Mouse (Mus musculus): ENCODE measurements around the gene Agbl3. TPM values are rescaled to one million over a fixed set of nuclear protein-coding genes. Genes with fewer than 3 reads are reported as not detected.

The Agbl3 gene
- polyA plus RNA-seq, 1 experiment, result not detected

GRCm38 (mm10) chr6:34884724-34885123, 104.5 kb downstream of the Agbl3 start:
- 95% methylated on average over 7 of the region's 7 CpGs for WGBS
- Histone ChIP-seq H3K4me1 (ENCODE audit: control insufficient read depth, insufficient read depth, low read length) (no peaks in the 10 kb centered on the region), H3K27ac (ENCODE audit: insufficient read depth, low read depth, low read length) (no peak overlapping the region), H3K4me3 (ENCODE audit: insufficient read depth, low read depth, low read length) (no peak overlapping the region)
- no peak for TF ChIP-seq CTCF (IDR thresholded peaks at IDR 0.05; ENCODE audit: insufficient read depth, low read depth, low read length)
- no peak for TF ChIP-seq POLR2A (IDR thresholded peaks at IDR 0.05; ENCODE audit: insufficient read depth, low read depth, low read length)

GRCm38 (mm10) chr6:34887131-34887850, 107.1 kb downstream of the Agbl3 start:
- H3K27ac ChIP-seq (ENCODE audit: insufficient read depth, low read depth, low read length), result no peak overlapping the region
- TF ChIP-seq CTCF (IDR thresholded peaks at IDR 0.05; ENCODE audit: insufficient read depth, low read depth, low read length) (no peak), POLR2A (IDR thresholded peaks at IDR 0.05; ENCODE audit: insufficient read depth, low read depth, low read length) (no peak)
- 56% methylated on average over 6 of the region's 6 CpGs for WGBS

GRCm38 (mm10) chr6:34889185-34889584, 109.0 kb downstream of the Agbl3 start:
- 74% methylated on average over 4 of the region's 4 CpGs for WGBS
- no peak for TF ChIP-seq POLR2A (IDR thresholded peaks at IDR 0.05; ENCODE audit: insufficient read depth, low read depth, low read length)
- TF ChIP-seq CTCF (IDR thresholded peaks at IDR 0.05; ENCODE audit: insufficient read depth, low read depth, low read length), result no peak
- no peak overlapping the region for H3K27ac ChIP-seq (ENCODE audit: insufficient read depth, low read depth, low read length)

More at GRCm38 (mm10) chr6:34887131-34887850, 107.1 kb downstream of the Agbl3 start:
- no peaks in the 10 kb centered on the region for H3K4me1 ChIP-seq (ENCODE audit: control insufficient read depth, insufficient read depth, low read length)
- H3K4me3 ChIP-seq (ENCODE audit: insufficient read depth, low read depth, low read length), result no peak overlapping the region

DNA sequence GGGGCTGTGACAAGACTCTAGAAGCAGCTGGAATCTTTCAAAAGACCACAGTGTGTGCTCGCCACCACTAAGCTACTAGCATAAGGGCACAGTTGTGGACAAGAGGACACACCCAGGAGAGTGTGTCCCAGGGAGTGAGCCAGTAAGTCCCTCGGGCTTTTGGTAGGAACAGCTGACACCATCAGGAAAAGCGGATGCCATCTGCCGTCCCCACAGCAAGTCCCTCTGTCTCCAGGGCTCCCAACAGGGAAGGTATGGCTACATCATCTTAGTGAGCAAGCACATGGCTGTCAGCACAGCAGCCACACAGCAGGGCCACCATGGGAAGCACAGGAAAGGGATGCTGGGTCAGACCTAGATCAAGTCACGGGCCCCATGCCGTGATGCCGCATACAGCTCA, 115.3 kb downstream of the Agbl3 start:
- WGBS, result 95% methylated on average over 7 of the region's 7 CpGs
- TF ChIP-seq CTCF (IDR thresholded peaks at IDR 0.05; ENCODE audit: insufficient read depth, low read depth, low read length), result no peak
- TF ChIP-seq POLR2A (IDR thresholded peaks at IDR 0.05; ENCODE audit: insufficient read depth, low read depth, low read length), result no peak
- Histone ChIP-seq H3K27ac (ENCODE audit: insufficient read depth, low read depth, low read length) (no peak overlapping the region), H3K4me3 (ENCODE audit: insufficient read depth, low read depth, low read length) (no peak overlapping the region), H3K4me1 (ENCODE audit: control insufficient read depth, insufficient read depth, low read length) (peaks cover 10% of the 10 kb centered on the region)

More at GRCm38 (mm10) chr6:34889185-34889584, 109.0 kb downstream of the Agbl3 start:
- H3K4me1 ChIP-seq (ENCODE audit: control insufficient read depth, insufficient read depth, low read length), result no peaks in the 10 kb centered on the region
- H3K4me3 ChIP-seq (ENCODE audit: insufficient read depth, low read depth, low read length), result no peak overlapping the region

DNA sequence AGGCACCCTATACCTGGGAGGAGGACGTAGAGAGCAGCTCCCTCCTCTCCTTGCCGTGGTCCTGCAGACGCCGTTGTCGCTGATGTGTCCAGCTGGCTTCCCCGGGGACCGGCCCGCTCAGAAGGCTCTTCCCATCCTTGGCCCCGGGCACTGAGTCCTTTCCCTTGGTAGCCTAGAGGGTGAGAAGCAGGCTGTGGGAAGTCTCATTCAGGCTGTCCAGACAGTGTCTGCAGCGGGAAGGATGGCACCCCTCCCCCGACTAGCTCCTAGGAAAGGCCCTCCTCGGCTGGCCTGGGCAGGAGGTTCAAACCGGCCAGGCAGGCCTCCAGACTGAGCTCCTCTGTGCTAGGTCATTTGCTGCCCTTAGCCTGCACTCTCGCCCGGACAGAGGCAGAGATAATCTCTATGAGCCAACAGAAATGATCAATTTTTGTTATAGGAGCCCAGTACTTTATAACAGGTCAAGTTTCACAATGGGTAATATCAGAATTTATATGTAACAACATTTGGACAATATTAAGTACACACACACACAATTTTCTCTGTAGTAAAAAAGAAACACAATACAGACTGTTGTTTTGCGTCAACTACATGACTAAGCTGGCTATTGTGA, 116.0 kb downstream of the Agbl3 start:
- H3K4me1 ChIP-seq (ENCODE audit: control insufficient read depth, insufficient read depth, low read length), result peaks cover 10% of the 10 kb centered on the region
- whole genome bisulfite sequencing, result 69% methylated on average over 16 of the region's 16 CpGs
- no peak for TF ChIP-seq CTCF (IDR thresholded peaks at IDR 0.05; ENCODE audit: insufficient read depth, low read depth, low read length)
- no peak overlapping the region for H3K4me3 ChIP-seq (ENCODE audit: insufficient read depth, low read depth, low read length)
- H3K27ac ChIP-seq (ENCODE audit: insufficient read depth, low read depth, low read length), result no peak overlapping the region

GRCm38 (mm10) chr6:34899127-34899526, 118.9 kb downstream of the Agbl3 start:
- H3K4me1 ChIP-seq (ENCODE audit: control insufficient read depth, insufficient read depth, low read length), result peaks cover 14% of the 10 kb centered on the region
- H3K4me3 ChIP-seq (ENCODE audit: insufficient read depth, low read depth, low read length), result no peak overlapping the region
- 91% methylated on average over 2 of the region's 2 CpGs for WGBS
- TF ChIP-seq POLR2A (IDR thresholded peaks at IDR 0.05; ENCODE audit: insufficient read depth, low read depth, low read length), result no peak
- TF ChIP-seq CTCF (IDR thresholded peaks at IDR 0.05; ENCODE audit: insufficient read depth, low read depth, low read length), result no peak
- no peak overlapping the region for H3K27ac ChIP-seq (ENCODE audit: insufficient read depth, low read depth, low read length)

- 81% methylated on average over 2 of the region's 2 CpGs for WGBS
- Histone ChIP-seq H3K27ac (ENCODE audit: insufficient read depth, low read depth, low read length) (no peak overlapping the region), H3K4me3 (ENCODE audit: insufficient read depth, low read depth, low read length) (no peak overlapping the region), H3K4me1 (ENCODE audit: control insufficient read depth, insufficient read depth, low read length) (peaks cover 8% of the 10 kb centered on the region)
- TF ChIP-seq POLR2A (IDR thresholded peaks at IDR 0.05; ENCODE audit: insufficient read depth, low read depth, low read length) (no peak), CTCF (IDR thresholded peaks at IDR 0.05; ENCODE audit: insufficient read depth, low read depth, low read length) (no peak)
Measured at GRCm38 (mm10) chr6:34900990-34901389, 120.8 kb downstream of the Agbl3 start.

DNA sequence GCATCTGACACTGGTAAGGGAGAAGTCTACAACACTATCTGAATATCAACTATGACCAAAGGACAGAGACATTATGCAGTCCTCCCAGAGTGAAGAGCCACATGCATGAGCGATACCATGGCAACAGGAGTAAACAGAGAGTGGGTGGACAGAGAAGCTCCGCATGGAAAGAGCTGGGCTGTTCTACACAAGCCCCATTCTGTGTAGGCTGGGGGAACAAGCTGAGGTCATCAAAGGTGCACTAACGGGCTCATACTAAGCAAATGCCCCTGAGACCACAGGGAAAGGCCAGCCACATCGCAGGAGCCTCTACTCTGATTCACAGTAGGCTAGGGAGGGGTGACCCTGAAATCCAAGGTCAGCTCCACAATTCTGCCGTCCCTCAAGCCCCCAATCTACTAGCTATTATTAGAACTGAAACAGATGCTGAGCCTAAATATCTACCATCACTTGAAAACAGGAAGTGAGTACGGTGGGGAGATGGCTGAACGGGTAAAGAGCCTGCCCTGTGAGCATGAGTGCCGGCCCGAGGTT, 121.7 kb downstream of the Agbl3 start:
- 44% methylated on average over 9 of the region's 9 CpGs for WGBS
- H3K4me3 ChIP-seq (ENCODE audit: insufficient read depth, low read depth, low read length), result no peak overlapping the region
- H3K4me1 ChIP-seq (ENCODE audit: control insufficient read depth, insufficient read depth, low read length), result peaks cover 5% of the 10 kb centered on the region; the same call in 1 of the 2 replicates
- no peak overlapping the region for H3K27ac ChIP-seq (ENCODE audit: insufficient read depth, low read depth, low read length)
- TF ChIP-seq CTCF (IDR thresholded peaks at IDR 0.05; ENCODE audit: insufficient read depth, low read depth, low read length) (no peak), POLR2A (IDR thresholded peaks at IDR 0.05; ENCODE audit: insufficient read depth, low read depth, low read length) (no peak)

DNA sequence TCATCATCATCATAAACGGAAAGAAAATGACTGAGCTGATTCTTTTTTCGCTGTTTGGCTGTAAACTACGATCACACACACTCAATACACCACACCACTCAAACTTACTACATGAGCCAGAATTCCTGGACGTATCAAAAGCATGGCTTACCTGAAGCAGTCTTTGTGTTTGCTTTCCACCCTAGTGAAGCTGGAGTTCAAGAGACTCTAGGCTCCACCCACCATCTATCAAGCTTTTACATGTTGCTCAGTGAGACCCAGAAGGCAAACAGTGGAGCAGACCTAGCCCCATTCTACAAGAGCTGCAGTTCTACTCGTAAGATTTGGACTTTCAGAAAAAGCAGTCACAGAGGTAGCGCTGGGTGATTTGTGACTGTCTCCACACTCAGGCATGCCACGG, 122.3 kb downstream of the Agbl3 start:
- WGBS, result 93% methylated on average over 7 of the region's 7 CpGs
- TF ChIP-seq POLR2A (IDR thresholded peaks at IDR 0.05; ENCODE audit: insufficient read depth, low read depth, low read length) (no peak), CTCF (IDR thresholded peaks at IDR 0.05; ENCODE audit: insufficient read depth, low read depth, low read length) (no peak)
- Histone ChIP-seq H3K4me3 (ENCODE audit: insufficient read depth, low read depth, low read length) (no peak overlapping the region), H3K4me1 (ENCODE audit: control insufficient read depth, insufficient read depth, low read length) (peaks cover 10% of the 10 kb centered on the region; the same call in 1 of the 2 replicates), H3K27ac (ENCODE audit: insufficient read depth, low read depth, low read length) (no peak overlapping the region)
